Mouse (Mus musculus): ENCODE measurements around the gene Phf20. TPM values are rescaled to one million over a fixed set of nuclear protein-coding genes. Genes with fewer than 3 reads are reported as not detected.

Gene Phf20
- total RNA-seq, 1 experiment = 44.1 TPM

DNA sequence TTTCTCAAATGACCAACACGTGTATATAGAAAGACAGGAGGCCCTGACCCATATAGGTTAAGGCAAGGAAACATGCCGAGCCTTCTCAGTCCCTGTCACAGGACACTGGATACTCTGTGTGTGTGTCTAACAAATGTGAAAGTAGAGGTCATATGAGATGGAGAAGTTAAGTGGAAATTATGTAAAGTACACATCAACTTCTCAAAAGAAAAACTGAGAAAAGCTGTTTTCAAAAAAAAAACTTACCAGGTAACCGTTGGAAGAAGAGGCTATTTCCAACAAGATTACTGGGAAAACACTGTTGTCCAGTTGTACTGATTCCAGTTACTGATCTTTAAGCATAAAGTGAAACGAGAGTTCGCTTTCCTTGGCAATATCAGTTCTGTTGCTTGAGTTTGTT lies 114.7 kb downstream of the Phf20 start:
- DNase-seq (ENCODE audit: low read depth, low spot score) = no peak
- H3K36me3 ChIP-seq (ENCODE audit: control insufficient read depth, insufficient read depth, low read length, poor library complexity, severe bottlenecking) = peaks cover 11% of the 10 kb centered on the region; the same call in 1 of the 2 replicates
- no peak overlapping the region for H3K27ac ChIP-seq (ENCODE audit: insufficient read depth, low read depth, low read length, poor library complexity, severe bottlenecking)
- H3K9me3 ChIP-seq (ENCODE audit: control insufficient read depth, insufficient read depth, low read depth, low read length) = no peaks in the 10 kb centered on the region
- no peak overlapping the region for H3K4me3 ChIP-seq (ENCODE audit: insufficient read depth in 1 of 2, low read depth in 1 of 2, low read length in 2 of 2, poor library complexity in 1 of 2, severe bottlenecking in 1 of 2)
- H3K4me1 ChIP-seq (ENCODE audit: control insufficient read depth in 2 of 2, insufficient read depth in 2 of 2, low read length in 2 of 2, poor library complexity in 1 of 2) = 0 out of 4 replicates have a peak, but pooled peaks cover 0 to 2% of the 10 kb centered on the region in 2 experiments
- in situ Hi-C loops (cut with MboI; ENCODE audit: low sequenced_read_pairs in 2 of 2, unreplicated experiment in 2 of 2) = no loop called here
- no peak overlapping the region for H3K9ac ChIP-seq (ENCODE audit: insufficient read depth, low read depth, low read length, poor library complexity, severe bottlenecking)
- TF ChIP-seq ZC3H11A (IDR thresholded peaks at IDR 0.05; ENCODE audit: borderline replicate concordance, low read depth, low read length) = no peak
- no peak for TF ChIP-seq ZNF384 (IDR thresholded peaks at IDR 0.05; ENCODE audit: low read depth, low read length)
- no peak for TF ChIP-seq CHD2 (IDR thresholded peaks at IDR 0.05; ENCODE audit: low read depth, low read length)
- TF ChIP-seq MAFK (IDR thresholded peaks at IDR 0.05; ENCODE audit: insufficient read depth, low read depth, low read length) = no peak
- no peak for TF ChIP-seq HCFC1 (IDR thresholded peaks at IDR 0.05; ENCODE audit: borderline replicate concordance, insufficient read depth, low read length)

DNA sequence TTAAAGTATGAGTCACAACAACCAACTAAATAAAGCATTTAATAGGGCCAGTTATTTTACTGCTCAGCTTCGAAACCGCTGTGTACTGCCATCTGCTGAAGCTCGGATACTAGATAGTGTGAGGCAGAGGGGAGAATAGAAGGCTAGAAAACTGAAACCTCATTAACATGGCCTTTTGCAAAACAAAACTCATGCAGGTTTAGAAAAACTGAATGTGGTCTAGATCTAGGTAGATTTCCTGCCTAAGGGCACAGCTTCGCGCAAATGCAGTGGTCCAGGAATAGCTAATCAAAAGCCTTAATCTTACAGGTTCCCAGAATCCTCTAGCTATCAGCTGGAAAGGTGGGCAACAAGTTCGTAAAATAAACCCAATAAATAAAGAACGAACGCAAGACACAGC lies 115.2 kb downstream of the Phf20 start:
- DNase-seq (ENCODE audit: low read depth, low spot score) = no peak
- in situ Hi-C loops (cut with MboI; ENCODE audit: low sequenced_read_pairs in 2 of 2, unreplicated experiment in 2 of 2) = no loop called here
- TF ChIP-seq HCFC1 (IDR thresholded peaks at IDR 0.05; ENCODE audit: borderline replicate concordance, insufficient read depth, low read length) (no peak), ZC3H11A (IDR thresholded peaks at IDR 0.05; ENCODE audit: borderline replicate concordance, low read depth, low read length) (no peak), ZNF384 (IDR thresholded peaks at IDR 0.05; ENCODE audit: low read depth, low read length) (no peak), MAFK (IDR thresholded peaks at IDR 0.05; ENCODE audit: insufficient read depth, low read depth, low read length) (no peak), CHD2 (IDR thresholded peaks at IDR 0.05; ENCODE audit: low read depth, low read length) (no peak)

DNA sequence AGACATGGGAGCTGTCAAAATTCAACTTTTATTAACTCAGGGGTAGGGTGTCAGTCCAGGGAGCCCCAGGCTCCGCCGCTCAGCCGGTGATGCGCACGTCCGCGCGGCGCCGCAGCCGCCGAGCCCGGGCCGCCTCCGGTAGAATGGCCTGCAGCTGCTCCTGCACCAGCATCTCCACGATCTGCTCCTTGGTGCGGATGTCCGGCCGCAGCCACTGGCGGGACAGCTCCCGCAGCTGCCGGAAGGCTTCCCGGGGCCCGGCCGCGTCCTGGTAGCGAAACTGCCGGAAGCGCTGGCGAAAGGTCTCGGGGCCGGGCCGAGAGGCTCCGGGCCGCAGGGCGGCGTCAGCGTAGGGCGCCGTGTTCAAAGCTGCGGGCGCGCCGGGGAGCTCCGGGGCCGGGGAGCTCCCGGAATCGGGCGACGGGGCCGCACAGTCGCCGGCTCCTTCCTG lies 115.6 kb downstream of the Phf20 start:
- DNase-seq (ENCODE audit: low read depth, low spot score) = no peak
- Histone ChIP-seq H3K4me3 (ENCODE audit: insufficient read depth in 1 of 2, low read depth in 1 of 2, low read length in 2 of 2, poor library complexity in 1 of 2, severe bottlenecking in 1 of 2) (peak overlapping the region; percentile 80 to 82), H3K9ac (ENCODE audit: insufficient read depth, low read depth, low read length, poor library complexity, severe bottlenecking) (peak overlapping the region; percentile 83), H3K9me3 (ENCODE audit: control insufficient read depth, insufficient read depth, low read depth, low read length) (no peaks in the 10 kb centered on the region), H3K4me1 (ENCODE audit: control insufficient read depth in 2 of 2, insufficient read depth in 2 of 2, low read length in 2 of 2, poor library complexity in 1 of 2) (0 out of 4 replicates have a peak, but pooled peaks cover 0 to 2% of the 10 kb centered on the region in 2 experiments), H3K27ac (ENCODE audit: insufficient read depth, low read depth, low read length, poor library complexity, severe bottlenecking) (peak overlapping the region; percentile 65), H3K36me3 (ENCODE audit: control insufficient read depth, insufficient read depth, low read length, poor library complexity, severe bottlenecking) (peaks cover 8% of the 10 kb centered on the region; the same call in 1 of the 2 replicates)
- in situ Hi-C loops (cut with MboI; ENCODE audit: low sequenced_read_pairs in 2 of 2, unreplicated experiment in 2 of 2) = no loop called here
- TF ChIP-seq ZC3H11A (IDR thresholded peaks at IDR 0.05; ENCODE audit: borderline replicate concordance, low read depth, low read length) = no peak
- TF ChIP-seq MAFK (IDR thresholded peaks at IDR 0.05; ENCODE audit: insufficient read depth, low read depth, low read length) = no peak
- TF ChIP-seq ZNF384 (IDR thresholded peaks at IDR 0.05; ENCODE audit: low read depth, low read length) = 0 out of 2 replicates have a peak, but pooled peaks have one; percentile 32
- no peak for TF ChIP-seq HCFC1 (IDR thresholded peaks at IDR 0.05; ENCODE audit: borderline replicate concordance, insufficient read depth, low read length)
- TF ChIP-seq CHD2 (IDR thresholded peaks at IDR 0.05; ENCODE audit: low read depth, low read length) = no peak

More for the DNA sequence above, 115.2 kb downstream of the Phf20 start:
- Histone ChIP-seq H3K9ac (ENCODE audit: insufficient read depth, low read depth, low read length, poor library complexity, severe bottlenecking) (peak overlapping the region; percentile 83; the same call in 1 of the 2 replicates), H3K4me3 (ENCODE audit: insufficient read depth in 1 of 2, low read depth in 1 of 2, low read length in 2 of 2, poor library complexity in 1 of 2, severe bottlenecking in 1 of 2) (peak overlapping the region; percentile 80 to 82), H3K27ac (ENCODE audit: insufficient read depth, low read depth, low read length, poor library complexity, severe bottlenecking) (no peak overlapping the region), H3K9me3 (ENCODE audit: control insufficient read depth, insufficient read depth, low read depth, low read length) (no peaks in the 10 kb centered on the region), H3K4me1 (ENCODE audit: control insufficient read depth in 2 of 2, insufficient read depth in 2 of 2, low read length in 2 of 2, poor library complexity in 1 of 2) (0 out of 4 replicates have a peak, but pooled peaks cover 0 to 2% of the 10 kb centered on the region in 2 experiments), H3K36me3 (ENCODE audit: control insufficient read depth, insufficient read depth, low read length, poor library complexity, severe bottlenecking) (peaks cover 9% of the 10 kb centered on the region; the same call in 1 of the 2 replicates)

DNA sequence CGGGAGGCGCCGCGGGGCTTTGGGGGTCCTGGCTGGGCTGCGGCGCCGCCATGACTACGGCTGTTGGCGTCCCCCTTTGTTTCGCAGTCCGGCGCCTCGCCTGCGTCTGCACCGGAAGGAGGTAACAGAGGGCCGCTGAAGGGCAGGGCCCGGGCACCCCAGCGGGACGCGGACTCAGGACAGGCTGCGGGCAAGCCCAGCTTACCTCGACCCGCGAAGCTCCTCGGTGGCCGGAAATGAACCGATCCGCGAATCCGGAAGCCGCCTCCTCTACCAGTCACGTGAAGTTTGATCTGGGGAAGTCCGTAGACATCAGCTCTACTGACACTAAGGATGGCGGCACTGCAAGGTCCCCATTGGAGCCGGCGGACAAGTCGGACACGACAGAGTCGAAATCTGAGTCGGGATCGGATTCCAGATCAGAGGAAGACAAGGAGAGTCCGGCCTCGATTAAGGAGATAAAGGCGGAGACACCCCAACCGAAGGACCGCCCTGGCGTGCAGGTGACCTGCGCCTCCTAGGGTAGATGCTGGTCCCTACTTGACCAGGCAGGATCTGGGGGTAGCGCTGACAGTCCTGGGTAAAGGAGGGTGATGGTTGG lies 116.1 kb downstream of the Phf20 start, which contains the start of the genes Cnbd2 and Scand1:
Gene Cnbd2, plus strand, starts transcription at position 3 of the 601 bp plus-strand sequence.
Gene Scand1, minus strand, starts transcription at position 408 of the 601 bp plus-strand sequence.
- Histone ChIP-seq H3K4me1 (ENCODE audit: control insufficient read depth in 2 of 2, insufficient read depth in 2 of 2, low read length in 2 of 2, poor library complexity in 1 of 2) (0 out of 4 replicates have a peak, but pooled peaks cover 0 to 2% of the 10 kb centered on the region in 2 experiments), H3K36me3 (ENCODE audit: control insufficient read depth, insufficient read depth, low read length, poor library complexity, severe bottlenecking) (peaks cover 4% of the 10 kb centered on the region; the same call in 1 of the 2 replicates), H3K4me3 (ENCODE audit: insufficient read depth in 1 of 2, low read depth in 1 of 2, low read length in 2 of 2, poor library complexity in 1 of 2, severe bottlenecking in 1 of 2) (peak within 1 kb of the TSS; percentile 80 to 82), H3K9me3 (ENCODE audit: control insufficient read depth, insufficient read depth, low read depth, low read length) (no peaks in the 10 kb centered on the region), H3K9ac (ENCODE audit: insufficient read depth, low read depth, low read length, poor library complexity, severe bottlenecking) (peak within 1 kb of the TSS; percentile 83), H3K27ac (ENCODE audit: insufficient read depth, low read depth, low read length, poor library complexity, severe bottlenecking) (peak within 1 kb of the TSS; percentile 65)
- peak; percentile 43 for DNase-seq (ENCODE audit: low read depth, low spot score)
- no peak for TF ChIP-seq ZC3H11A (IDR thresholded peaks at IDR 0.05; ENCODE audit: borderline replicate concordance, low read depth, low read length)
- 0 out of 2 replicates have a peak, but pooled peaks have one; percentile 36 for TF ChIP-seq HCFC1 (IDR thresholded peaks at IDR 0.05; ENCODE audit: borderline replicate concordance, insufficient read depth, low read length)
- in situ Hi-C loops (cut with MboI; ENCODE audit: low sequenced_read_pairs in 2 of 2, unreplicated experiment in 2 of 2) = no loop called here

All from ES-E14 (cell line).